Mouse (Mus musculus): ENCODE results near the gene Lrp2. TPM values are rescaled to one million over a fixed set of nuclear protein-coding genes. Genes with fewer than 3 reads are reported as not detected.

Lrp2 gene
- polyA plus RNA-seq (2015; fragmentation: Nextera tagmentation; extraction: Ambion mirVana) = 37.5 TPM in 2 replicates

- peak within 1 kb of the TSS; percentile 59 for H3K9ac ChIP-seq (ENCODE audit: low read depth, low read length)
- DNase-seq (ENCODE audit: low spot score) (peak; percentile 73), ATAC-seq (replicated peaks; ENCODE audit: low FRiP score, low read depth) (peak; percentile 95)
- WGBS = 1% methylated on average over 43 of the region's 45 CpGs
- H3K9me3 ChIP-seq (replicated peaks; ENCODE audit: low read length) = no peaks in the 10 kb centered on the region
- H3K4me2 ChIP-seq (ENCODE audit: low read length) = peak within 1 kb of the TSS; percentile 96
- peak within 1 kb of the TSS; percentile 61 for H3K4me3 ChIP-seq (replicated peaks; ENCODE audit: low read depth, low read length)
- H3K27ac ChIP-seq = peak within 1 kb of the TSS; percentile 65
- H3K4me1 ChIP-seq (replicated peaks; ENCODE audit: insufficient read depth, low read length) = peaks cover 20% of the 10 kb centered on the region; the same call in 1 of the 2 replicates
- H3K27me3 ChIP-seq (ENCODE audit: insufficient read depth, low read length) = peaks cover 19% of the 10 kb centered on the region; the same call in 1 of the 2 replicates
- peak; percentile 28; the same call in 1 of the 2 replicates for TF ChIP-seq CTCF (IDR thresholded peaks at IDR 0.05; ENCODE audit: low read depth)
- no peaks in the 10 kb centered on the region for H3K36me3 ChIP-seq (ENCODE audit: insufficient read depth, low read length)
Measured at GRCm38 (mm10) chr2:69585886-69586398, at the start of gene Lrp2. Gene Lrp2, minus strand, starts transcription at chr2:69586065.

GRCm38 (mm10) chr2:69635064-69635701 lies 49.3 kb upstream of the Lrp2 start:
- Histone ChIP-seq H3K36me3 (ENCODE audit: insufficient read depth, low read length) (no peaks in the 10 kb centered on the region), H3K27me3 (ENCODE audit: insufficient read depth, low read length) (no peaks in the 10 kb centered on the region), H3K4me3 (replicated peaks; ENCODE audit: low read depth, low read length) (peak overlapping the region; percentile 30), H3K9ac (ENCODE audit: low read depth, low read length) (no peak overlapping the region), H3K27ac (no peak overlapping the region), H3K4me1 (replicated peaks; ENCODE audit: insufficient read depth, low read length) (0 out of 2 replicates have a peak, but pooled peaks cover 6% of the 10 kb centered on the region), H3K9me3 (replicated peaks; ENCODE audit: low read length) (no peaks in the 10 kb centered on the region), H3K4me2 (ENCODE audit: low read length) (peak overlapping the region; percentile 43)
- TF ChIP-seq CTCF (IDR thresholded peaks at IDR 0.05; ENCODE audit: low read depth) = peak; percentile 90
- DNase-seq (ENCODE audit: low spot score) = peak; percentile 92
- 9% methylated on average over 11 of the region's 11 CpGs for WGBS
- ATAC-seq (replicated peaks; ENCODE audit: low FRiP score, low read depth) = no peak

DNA sequence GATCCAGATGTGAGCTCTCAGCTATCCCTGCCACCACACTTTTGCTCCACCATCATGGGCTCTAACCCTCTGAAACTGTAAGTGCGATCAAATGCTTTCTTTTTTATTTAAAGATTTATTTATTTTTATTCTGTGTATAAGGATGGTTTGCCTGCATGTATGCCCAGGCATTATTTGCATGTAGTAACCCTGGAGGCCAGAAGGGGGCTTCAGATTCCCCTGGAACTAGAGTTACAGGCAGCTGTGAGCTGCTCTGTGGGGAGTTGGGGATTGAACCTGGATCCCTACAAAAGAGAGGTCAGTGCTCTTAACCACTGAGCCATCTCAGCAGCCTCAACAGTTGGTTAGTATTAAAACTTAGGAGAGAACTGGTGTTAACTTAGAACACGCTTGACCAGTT lies 45.6 kb upstream of the Lrp2 start:
- ATAC-seq (replicated peaks; ENCODE audit: low FRiP score, low read depth) = no peak
- H3K4me2 ChIP-seq (ENCODE audit: low read length) = no peak overlapping the region
- TF ChIP-seq CTCF (IDR thresholded peaks at IDR 0.05; ENCODE audit: low read depth) = peak; percentile 17; the same call in 1 of the 2 replicates
- 0 out of 2 replicates have a peak, but pooled peaks cover 6% of the 10 kb centered on the region for H3K4me1 ChIP-seq (replicated peaks; ENCODE audit: insufficient read depth, low read length)
- H3K36me3 ChIP-seq (ENCODE audit: insufficient read depth, low read length) = no peaks in the 10 kb centered on the region
- WGBS = 94% methylated on average over 2 of the region's 2 CpGs
- H3K9ac ChIP-seq (ENCODE audit: low read depth, low read length) = no peak overlapping the region
- DNase-seq (ENCODE audit: low spot score) = no peak
- no peaks in the 10 kb centered on the region for H3K27me3 ChIP-seq (ENCODE audit: insufficient read depth, low read length)
- H3K27ac ChIP-seq = no peak overlapping the region
- no peaks in the 10 kb centered on the region for H3K9me3 ChIP-seq (replicated peaks; ENCODE audit: low read length)
- H3K4me3 ChIP-seq (replicated peaks; ENCODE audit: low read depth, low read length) = no peak overlapping the region

DNA sequence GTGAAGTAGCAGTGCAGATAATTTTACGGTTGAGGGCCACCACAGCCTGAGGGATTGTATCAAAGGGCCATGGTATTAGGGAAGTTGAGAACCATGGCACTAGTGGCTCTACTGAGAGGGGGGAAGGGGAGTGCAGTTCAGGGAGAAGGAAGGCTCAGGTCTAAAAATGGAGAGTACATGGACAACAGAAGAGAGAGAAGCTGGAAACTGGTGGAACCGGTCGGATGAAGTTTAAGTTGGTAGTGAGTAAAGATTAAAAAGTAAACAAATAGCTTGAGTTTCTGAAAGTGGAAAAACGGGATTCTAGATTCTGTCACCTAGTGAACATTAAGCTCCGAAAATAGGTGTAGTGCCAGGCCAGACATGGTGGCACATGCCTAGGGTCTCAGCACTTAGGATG lies 44.9 kb upstream of the Lrp2 start:
- no peak for TF ChIP-seq CTCF (IDR thresholded peaks at IDR 0.05; ENCODE audit: low read depth)
- Histone ChIP-seq H3K36me3 (ENCODE audit: insufficient read depth, low read length) (no peaks in the 10 kb centered on the region), H3K4me3 (replicated peaks; ENCODE audit: low read depth, low read length) (no peak overlapping the region), H3K9me3 (replicated peaks; ENCODE audit: low read length) (no peaks in the 10 kb centered on the region), H3K27ac (no peak overlapping the region), H3K4me2 (ENCODE audit: low read length) (no peak overlapping the region), H3K9ac (ENCODE audit: low read depth, low read length) (no peak overlapping the region), H3K27me3 (ENCODE audit: insufficient read depth, low read length) (no peaks in the 10 kb centered on the region), H3K4me1 (replicated peaks; ENCODE audit: insufficient read depth, low read length) (0 out of 2 replicates have a peak, but pooled peaks cover 6% of the 10 kb centered on the region)
- DNase-seq (ENCODE audit: low spot score) (no peak), ATAC-seq (replicated peaks; ENCODE audit: low FRiP score, low read depth) (no peak)
- WGBS = 76% methylated on average over 5 of the region's 5 CpGs

GRCm38 (mm10) chr2:69629914-69630313 lies 44.0 kb upstream of the Lrp2 start:
- Histone ChIP-seq H3K4me3 (replicated peaks; ENCODE audit: low read depth, low read length) (no peak overlapping the region), H3K9ac (ENCODE audit: low read depth, low read length) (no peak overlapping the region), H3K36me3 (ENCODE audit: insufficient read depth, low read length) (no peaks in the 10 kb centered on the region), H3K27me3 (ENCODE audit: insufficient read depth, low read length) (no peaks in the 10 kb centered on the region), H3K9me3 (replicated peaks; ENCODE audit: low read length) (no peaks in the 10 kb centered on the region), H3K27ac (no peak overlapping the region), H3K4me2 (ENCODE audit: low read length) (peak overlapping the region; percentile 44; the same call in 1 of the 2 replicates), H3K4me1 (replicated peaks; ENCODE audit: insufficient read depth, low read length) (0 out of 2 replicates have a peak, but pooled peaks cover 6% of the 10 kb centered on the region)
- 58% methylated on average over 6 of the region's 6 CpGs for WGBS
- DNase-seq (ENCODE audit: low spot score) (no peak), ATAC-seq (replicated peaks; ENCODE audit: low FRiP score, low read depth) (no peak; the same call in 1 of the 2 replicates)
- no peak for TF ChIP-seq CTCF (IDR thresholded peaks at IDR 0.05; ENCODE audit: low read depth)

DNA sequence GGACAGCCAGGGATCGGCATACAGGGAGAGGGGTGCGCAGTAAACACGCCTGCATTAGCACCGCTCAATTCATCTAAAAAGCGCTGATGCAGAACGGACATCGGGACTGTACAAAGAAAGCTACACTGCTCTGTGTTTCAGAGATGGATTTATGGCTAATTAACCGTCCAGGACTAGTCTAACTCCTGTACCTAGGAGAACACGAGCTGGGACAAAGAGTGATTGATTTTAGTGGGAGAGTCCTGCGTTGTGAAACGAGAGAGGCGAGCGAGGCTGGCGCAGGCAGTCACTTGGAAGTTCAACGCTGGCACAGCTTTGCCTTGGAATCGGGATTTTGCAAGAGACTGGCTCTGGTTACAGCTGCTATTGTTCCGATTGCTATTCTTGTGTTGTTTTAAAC lies 43.4 kb upstream of the Lrp2 start:
- no peak overlapping the region for H3K27ac ChIP-seq

More for the DNA sequence above, 43.4 kb upstream of the Lrp2 start:
- no peaks in the 10 kb centered on the region for H3K27me3 ChIP-seq (ENCODE audit: insufficient read depth, low read length)
- 23% methylated on average over 17 of the region's 17 CpGs for WGBS
- H3K9ac ChIP-seq (ENCODE audit: low read depth, low read length) = no peak overlapping the region
- TF ChIP-seq CTCF (IDR thresholded peaks at IDR 0.05; ENCODE audit: low read depth) = no peak
- H3K36me3 ChIP-seq (ENCODE audit: insufficient read depth, low read length) = no peaks in the 10 kb centered on the region
- H3K4me2 ChIP-seq (ENCODE audit: low read length) = peak overlapping the region; percentile 44
- H3K4me1 ChIP-seq (replicated peaks; ENCODE audit: insufficient read depth, low read length) = 0 out of 2 replicates have a peak, but pooled peaks cover 6% of the 10 kb centered on the region
- ATAC-seq (replicated peaks; ENCODE audit: low FRiP score, low read depth) = peak; percentile 67
- DNase-seq (ENCODE audit: low spot score) = peak; percentile 88
- H3K9me3 ChIP-seq (replicated peaks; ENCODE audit: low read length) = no peaks in the 10 kb centered on the region
- H3K4me3 ChIP-seq (replicated peaks; ENCODE audit: low read depth, low read length) = no peak overlapping the region; the same call in 1 of the 2 replicates

All from kidney, postnatal 0 days (tissue).